Mouse (Mus musculus): Measurements from ENCODE around the gene Tnni1.

Gene Tnni1

DNA sequence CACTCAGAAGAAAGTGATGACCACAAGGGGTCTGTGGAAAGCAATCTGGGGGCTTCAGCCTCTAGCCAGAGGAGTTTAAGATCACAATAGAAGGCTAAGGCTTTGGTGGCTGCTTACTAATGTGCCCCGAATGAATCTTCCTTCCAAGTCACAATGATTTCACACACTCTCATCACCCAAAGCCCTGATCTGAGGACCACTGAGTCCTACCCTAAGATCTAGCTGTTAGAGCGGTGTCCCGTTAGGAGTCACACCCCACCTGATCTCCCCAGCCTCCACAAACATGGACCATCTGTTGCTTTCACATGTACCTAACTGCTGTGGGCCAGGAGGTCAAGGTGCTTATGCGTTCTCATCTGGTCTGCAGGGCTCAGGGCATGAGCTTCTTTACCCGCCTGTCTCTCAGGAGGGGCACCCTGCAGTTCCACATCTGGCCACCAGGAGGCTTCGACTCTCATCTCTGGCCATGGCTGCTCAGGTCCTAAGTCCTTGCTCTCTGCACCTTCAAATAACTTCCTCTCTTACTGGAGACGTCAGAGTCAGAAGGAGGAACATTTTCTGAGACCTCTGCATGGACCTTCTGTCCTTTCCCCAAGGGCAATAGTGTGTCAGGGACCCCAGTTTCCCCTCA is 31.9 kb downstream of the Tnni1 start:
- peak; percentile 74 for DNase-seq (ENCODE audit: low spot score)

DNA sequence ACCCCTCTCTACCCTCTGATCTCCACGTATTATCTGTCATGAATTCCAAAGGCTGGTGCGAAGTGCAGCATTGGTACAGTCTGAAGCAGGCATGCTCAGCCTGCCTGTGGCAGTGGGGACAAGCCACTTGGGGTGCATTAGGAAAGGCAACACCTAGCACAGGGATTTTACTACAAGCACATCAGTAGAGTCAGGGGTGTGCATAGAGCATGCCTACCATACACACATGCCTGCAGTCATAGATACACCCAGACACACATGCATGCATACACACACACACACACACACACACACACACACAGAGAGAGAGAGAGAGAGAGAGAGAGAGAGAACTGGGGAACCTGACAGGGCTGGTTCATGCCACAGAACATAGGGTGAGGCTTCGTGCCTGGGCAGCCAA is 33.0 kb downstream of the Tnni1 start:
- DNase-seq (ENCODE audit: low spot score): no peak

DNA sequence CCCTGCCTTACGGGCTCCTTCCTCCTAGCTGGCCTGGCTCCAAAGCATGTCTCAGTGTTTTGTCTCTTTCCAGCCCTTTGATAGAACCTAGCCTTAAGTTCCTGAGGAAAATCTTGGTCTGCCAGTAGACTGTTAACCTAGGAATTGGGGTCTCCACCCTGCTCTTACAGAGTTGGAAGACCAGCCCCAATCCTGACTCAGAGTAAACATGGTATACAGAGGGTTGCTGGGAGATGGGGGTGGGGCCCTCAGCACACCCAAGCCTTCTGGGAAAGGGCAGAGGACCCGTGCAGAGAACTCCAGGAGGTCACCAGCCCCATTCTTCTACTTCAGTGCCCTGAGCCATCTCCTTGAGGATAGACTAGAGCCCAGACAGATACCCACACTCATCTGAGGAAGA is 33.4 kb downstream of the Tnni1 start:
- no peak for DNase-seq (ENCODE audit: low spot score)

DNA sequence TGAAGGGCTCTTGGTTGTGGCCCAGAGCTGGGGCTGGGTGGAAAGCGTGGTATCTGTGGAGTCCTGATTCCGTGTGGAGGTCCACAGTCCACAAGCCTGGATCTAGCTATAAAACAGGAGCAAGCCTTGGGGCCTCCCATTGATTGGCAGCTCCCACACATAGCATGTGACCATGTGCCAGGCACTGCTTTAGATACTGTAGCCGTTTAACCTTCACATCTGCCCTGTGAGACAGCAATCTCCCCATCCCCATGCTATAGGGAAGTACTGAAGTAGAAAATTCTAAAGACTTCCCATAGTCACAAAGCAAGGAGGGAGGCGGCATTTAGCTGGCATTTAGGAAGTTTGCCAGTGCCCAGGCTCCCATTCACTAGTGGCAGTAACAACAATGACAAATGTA is 33.8 kb downstream of the Tnni1 start:
- DNase-seq (ENCODE audit: low spot score): no peak

DNA sequence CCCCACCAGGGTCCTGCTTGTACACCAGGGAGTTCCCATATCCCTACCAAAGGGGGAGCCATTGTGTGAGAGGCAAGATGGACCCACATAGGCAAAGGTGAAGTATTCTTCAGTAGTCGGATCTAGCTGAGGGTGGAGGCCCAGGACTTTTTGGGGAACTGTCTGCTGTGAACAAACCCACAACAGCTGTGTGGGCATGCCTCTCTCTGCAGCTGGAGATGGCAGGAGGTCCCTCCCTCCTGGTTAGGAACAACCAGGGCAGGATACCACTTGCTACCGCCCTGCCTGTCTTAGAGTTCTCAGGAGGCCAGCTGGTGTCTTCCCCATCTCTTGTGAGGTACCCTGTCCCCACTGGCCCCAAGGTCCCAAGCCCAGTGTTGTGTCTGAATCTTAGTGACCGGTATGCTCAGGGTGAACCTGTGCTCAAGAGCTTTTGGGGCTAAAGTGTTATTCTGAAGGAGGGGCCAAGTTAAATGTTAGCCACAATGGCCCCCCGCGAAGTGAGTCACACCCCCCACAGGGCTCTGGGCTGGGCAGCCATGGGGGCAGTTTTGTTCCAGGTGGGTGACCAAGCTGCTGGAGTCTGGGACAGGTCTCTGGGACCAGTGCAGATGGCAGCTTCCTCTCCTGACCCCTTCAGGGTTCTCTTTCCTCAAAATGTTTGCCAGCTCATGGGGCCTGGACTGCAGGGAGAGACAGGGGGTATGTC is 34.6 kb downstream of the Tnni1 start:
- DNase-seq (ENCODE audit: low spot score): no peak

DNA sequence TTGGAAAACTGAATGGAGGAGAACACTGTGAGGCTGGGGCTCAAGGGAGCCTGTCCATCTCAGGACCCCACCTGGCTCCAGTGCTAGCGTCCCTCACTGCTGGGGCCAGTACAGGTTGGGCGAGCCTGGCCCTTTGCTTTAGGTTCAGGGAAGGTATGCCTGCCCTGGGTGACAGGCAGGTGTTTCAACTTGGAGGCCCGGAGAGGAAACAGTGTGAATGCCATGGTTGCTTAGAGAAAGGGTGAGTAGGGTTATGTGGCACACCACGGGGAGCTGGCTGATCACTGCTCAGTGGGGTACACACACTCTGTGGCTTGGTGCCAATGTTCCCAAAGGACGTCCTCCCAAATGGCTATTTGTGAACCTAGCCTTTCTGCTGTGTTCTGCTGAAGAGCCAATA is 35.3 kb downstream of the Tnni1 start:
- no peak for DNase-seq (ENCODE audit: low spot score)

DNA sequence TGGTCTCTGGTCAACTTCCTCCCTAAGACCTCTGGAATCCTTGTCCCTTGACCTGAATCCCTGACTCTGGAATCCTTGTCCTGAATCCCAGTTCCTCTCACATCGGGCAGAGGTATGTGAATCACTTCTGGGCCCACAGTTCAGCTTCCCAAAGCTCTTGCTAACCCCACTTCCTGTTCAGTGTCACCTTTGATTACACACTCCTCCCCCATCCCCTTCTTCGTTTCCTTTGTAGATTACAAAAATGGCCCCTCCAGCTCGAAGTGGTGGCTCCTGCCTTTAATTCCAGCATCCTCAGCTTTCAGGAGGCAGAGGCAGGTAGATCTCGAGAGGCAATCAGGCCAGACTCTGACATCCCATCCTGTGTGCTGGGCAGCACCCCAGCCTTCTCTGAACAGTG is 38.4 kb downstream of the Tnni1 start:
- no peak for DNase-seq (ENCODE audit: low spot score)

DNA sequence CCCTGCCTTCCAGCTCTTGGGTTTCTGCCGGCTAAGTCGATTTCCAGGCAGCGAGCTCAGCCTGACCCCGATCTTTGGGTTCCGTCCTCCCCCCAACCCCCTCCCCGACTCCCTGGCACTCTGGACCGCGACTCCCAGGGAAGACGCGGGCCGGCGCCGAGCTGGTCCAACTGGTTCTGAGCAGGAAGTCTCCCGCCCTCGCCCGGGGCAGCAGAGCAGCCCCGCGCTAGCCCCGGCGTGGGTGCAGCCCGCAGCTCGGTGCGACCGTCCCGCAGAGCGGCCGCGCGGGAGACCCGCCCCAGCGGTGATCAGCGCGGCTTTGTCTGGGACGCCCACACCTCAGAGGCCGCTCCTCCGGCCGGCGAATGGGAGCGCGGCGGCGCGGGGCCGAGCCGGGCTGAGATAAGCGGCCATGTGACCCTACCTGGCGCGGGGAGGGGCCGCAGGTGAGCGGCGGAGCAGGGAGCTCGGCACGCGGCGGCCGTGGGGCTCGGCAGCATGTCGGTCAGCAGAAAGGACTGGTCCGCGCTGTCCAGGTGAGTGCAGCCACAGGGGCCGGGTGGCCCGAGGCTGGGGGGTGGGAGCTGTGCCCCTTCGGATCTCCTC is 39.4 kb downstream of the Tnni1 start, which contains the start of gene Lad1:
Gene Lad1 (plus strand): TSS at position 118 of the 606 bp plus-strand sequence.
- DNase-seq (ENCODE audit: low spot score): no peak

DNA sequence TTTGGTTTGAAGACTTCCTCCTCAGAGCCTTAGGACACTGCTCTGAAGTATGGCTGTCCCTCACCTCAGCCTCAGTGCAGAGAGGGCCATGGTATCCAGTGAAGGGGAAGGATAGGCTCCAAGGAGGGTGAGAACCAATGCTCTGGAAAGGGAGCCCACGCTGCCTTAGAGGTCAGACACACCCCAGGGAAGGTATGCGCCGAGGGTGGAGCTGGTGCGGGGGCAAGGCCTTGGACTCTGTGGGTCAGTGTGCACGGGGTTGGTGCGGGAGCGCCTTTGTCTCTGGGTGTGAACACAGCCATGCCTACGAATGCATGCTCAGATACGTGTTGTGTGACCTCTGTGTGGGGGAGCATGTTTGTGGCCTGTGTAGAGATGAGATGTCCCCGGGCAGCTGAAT is 40.8 kb downstream of the Tnni1 start:
- no peak for DNase-seq (ENCODE audit: low spot score)

DNA sequence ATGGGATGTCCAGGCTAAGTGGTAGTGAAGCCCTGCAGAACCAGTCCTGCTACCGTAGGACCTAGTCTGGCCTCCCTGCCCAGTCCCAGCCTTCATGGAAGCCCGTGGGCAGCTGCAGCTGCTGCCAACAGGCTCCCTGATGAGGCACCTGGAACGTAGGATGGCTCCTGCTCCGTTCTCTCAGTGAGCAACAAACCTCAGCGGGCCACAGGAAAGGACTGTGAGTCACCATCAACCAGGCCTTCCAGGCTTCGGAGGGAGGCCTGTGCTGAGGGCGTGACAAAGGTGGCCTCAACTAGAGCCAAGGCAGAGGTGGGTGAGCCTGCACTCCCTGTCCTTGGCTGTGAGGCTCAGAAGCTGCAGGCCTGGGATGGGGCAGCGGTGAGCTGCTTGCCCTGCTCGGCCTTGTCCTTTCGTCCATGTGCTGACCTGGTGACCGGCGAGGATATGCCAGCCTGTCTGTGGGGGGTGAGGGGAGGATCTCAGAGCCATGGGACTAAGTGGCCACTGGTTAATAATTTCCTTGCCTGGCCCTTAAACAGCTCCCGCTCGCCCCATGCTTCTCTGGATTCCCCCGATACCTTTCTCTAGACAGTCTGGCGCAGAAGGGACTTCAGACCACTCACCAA is 41.6 kb downstream of the Tnni1 start:
- peak; percentile 43 for DNase-seq (ENCODE audit: low spot score)

DNA sequence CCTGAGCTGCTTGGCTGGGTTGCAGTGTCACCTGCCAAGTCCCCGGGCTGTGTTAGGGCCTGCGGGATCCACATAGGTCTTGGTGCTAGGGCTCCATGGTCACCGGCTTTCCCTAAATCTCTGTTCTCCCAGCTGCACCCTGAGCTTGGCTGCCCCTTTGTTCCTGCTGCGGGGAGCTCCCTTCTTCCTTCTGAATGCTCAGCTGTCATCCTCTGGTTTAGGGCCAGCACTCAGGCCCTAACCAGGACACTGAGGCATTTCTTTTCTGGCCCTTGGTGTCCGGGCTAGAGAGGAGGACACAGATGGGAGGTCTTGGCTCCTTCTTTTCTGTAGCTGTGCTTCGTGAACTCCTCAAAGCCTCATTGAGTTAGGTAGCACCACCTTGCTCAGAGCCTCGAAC is 42.5 kb downstream of the Tnni1 start:
- no peak for DNase-seq (ENCODE audit: low spot score)

DNA sequence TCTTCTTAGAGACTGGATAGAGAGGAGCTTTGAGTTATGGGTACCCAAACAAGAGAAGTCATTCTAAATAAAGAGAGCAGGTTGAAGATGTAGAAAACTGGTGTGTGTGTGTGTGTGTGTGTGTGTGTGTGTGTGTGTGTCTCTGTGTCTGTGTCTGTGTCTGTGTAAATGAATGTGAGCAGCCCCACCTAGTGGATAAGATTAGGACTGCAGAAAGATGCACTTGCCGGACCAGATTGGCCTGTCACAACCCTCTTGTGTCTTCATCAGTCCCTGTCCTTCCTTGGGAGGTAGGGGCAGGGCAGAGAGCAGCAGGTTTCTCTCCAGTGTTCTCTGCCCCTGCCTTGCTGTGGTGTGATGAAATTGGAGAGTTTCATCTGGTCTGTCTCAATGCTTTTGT is 49.7 kb downstream of the Tnni1 start:
- DNase-seq (ENCODE audit: low spot score): peak; percentile 57

DNA sequence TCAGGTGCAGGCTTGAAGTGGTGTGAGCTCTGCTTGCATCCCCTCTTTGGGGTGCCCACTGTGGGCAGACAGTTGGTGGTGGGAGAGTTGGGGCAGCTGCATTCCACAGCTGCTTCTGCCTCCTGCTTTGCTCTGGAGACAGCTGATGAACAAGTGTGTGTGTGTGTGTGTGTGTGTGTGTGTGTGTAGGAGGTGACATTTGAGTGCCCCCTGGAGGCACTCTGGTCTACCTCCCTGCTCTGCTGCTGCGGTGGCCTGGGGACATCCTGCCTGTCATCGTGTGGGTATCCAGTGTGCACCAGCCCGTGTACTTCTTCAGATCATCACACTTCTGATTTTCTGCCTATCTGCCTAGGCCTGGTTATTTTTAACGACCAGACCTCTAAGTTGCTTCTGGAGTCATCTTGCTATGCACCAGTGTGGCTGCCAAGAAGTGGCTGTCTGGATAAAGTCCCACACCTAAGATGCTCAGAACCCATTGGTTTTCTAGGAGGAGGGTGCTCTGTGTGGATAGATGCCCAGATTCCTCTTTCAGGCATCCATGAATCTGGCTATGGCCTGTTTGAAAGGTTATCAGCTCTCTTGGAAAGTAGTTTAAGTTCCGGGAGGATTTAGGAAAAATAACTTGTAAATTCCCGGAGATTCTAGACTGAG is 55.1 kb downstream of the Tnni1 start:
- DNase-seq (ENCODE audit: low spot score): peak; percentile 32

DNA sequence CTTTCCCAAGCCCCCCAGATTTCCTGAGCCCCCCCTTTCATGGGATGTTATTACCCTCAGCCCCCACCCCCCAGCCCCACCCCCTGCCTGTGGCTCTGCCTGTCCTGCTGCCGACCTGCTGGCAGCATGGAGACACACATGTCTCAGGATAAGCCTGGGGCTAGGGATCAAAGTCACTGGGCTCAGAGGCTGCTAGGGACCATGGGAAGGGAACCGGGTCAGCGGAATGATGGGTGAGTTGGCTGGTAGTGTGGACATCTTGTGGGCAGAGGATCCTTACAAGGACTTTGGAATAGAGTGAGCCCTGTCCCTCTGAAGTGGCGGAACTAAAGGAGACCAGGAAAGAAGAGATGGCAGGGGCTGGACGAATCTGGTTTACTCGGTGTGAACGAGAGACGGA is 55.7 kb downstream of the Tnni1 start:
- no peak for DNase-seq (ENCODE audit: low spot score)

DNA sequence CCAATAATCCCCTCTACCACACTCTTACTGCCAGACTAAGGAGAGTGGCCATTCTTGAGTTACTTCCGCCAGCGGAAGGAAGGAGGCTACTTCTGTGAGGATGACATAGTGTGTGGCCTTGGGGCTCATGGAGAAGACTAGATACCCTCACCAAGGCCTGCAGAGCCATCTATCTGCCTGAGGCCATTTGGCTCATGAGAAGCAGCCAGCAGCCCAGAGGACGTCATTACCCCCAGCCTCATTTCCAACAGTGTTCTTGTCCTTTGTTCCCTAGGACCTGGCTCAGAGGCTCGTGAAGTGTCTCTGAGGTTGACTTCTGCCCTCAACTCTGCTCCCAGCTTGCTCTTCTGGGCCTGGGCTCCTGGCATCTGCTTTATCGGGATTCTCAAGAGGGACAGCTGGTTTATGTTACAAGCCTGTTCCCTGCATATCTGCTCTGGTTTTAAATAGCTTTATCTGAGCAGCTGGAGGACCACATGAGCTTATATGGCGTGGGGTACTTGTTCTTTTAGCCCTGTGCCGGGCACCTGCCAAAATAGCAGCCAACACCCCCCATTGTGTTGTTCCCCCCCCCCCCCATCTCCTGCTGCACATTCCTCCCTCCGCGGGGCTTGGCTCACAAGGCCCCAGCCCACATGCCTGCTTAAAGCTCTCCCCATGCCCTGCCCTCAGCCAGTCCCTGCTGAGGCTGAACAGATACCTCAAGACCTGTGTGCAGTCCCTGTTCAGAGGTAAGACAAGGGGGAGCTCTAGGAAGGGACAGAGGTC is 56.7 kb downstream of the Tnni1 start, which contains the start of gene Tnnt2:
Gene Tnnt2 (plus strand): TSS at position 639 of the 768 bp plus-strand sequence.
- DNase-seq (ENCODE audit: low spot score): peak; percentile 67

DNA sequence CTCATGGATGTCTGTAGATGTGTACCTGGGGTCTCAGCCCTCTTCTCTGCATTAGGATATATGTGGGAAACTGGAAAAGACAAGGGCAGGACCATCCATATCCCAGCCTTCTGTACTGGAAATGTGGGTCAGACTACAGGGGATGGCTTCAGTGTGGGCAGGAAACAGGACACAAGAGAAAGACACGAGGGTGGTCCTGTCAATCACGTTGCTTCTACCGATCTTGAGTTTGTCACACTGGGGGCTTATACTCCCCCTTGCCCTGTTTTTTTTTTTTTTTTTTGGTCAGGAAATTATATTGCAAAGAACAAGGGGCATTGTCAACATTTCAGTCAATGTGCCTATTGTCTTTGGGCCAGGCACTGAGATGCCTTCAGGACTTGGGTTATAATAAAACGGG is 59.4 kb downstream of the Tnni1 start:
- DNase-seq (ENCODE audit: low spot score): no peak

DNA sequence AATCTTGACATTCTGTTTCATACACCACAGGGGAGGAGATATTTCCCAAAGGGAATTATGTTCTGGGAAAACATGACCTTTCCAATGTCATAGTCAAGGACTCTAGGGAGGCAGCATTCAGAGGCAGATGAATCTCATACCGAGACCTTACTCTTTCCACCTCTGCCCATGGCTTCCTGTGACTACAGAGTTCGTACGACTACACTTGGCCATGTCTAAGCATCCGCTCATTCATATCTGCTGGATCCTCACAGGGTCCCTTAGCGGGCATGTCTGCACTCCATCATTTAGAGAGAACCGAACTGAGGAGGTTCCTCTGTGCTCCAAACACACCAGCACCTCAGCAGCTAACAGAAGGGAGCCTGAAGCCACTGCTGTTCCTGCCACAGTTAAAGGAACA is 59.8 kb downstream of the Tnni1 start:
- no peak for DNase-seq (ENCODE audit: low spot score)

DNA sequence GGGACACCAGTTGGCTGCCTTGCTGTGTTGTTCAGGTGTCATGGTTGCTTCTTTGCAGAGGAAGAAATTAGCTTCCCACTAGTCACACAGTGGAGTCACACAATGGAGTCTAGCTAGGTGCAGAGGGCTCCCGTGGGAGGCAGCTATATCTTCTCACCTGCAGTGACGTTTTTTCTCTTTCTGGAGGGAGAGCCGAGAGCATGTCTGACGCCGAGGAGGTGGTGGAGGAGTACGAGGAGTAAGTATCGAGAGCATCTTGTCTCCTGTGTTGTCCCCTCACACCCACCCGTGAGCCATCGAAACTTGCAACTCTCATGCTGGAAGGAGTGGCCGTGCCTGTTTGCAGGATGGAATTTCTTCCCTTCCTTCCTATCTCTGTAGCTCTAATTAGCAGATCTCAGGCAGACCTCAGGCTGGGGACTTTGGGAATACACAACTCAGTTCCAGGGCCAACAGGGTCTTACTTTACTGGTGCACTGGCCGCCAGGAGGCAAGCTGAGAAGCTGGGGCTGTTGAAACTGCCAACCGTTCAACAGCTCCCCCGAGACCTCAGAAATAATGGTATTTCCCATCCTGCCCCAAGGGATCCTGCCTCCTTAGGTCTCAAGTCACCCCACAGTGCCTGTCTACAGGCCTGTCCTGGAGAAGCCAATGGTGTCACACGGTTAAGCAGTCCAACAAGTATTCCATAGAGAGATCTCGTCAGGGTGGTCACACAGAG is 61.6 kb downstream of the Tnni1 start:
- no peak for DNase-seq (ENCODE audit: low spot score)

DNA sequence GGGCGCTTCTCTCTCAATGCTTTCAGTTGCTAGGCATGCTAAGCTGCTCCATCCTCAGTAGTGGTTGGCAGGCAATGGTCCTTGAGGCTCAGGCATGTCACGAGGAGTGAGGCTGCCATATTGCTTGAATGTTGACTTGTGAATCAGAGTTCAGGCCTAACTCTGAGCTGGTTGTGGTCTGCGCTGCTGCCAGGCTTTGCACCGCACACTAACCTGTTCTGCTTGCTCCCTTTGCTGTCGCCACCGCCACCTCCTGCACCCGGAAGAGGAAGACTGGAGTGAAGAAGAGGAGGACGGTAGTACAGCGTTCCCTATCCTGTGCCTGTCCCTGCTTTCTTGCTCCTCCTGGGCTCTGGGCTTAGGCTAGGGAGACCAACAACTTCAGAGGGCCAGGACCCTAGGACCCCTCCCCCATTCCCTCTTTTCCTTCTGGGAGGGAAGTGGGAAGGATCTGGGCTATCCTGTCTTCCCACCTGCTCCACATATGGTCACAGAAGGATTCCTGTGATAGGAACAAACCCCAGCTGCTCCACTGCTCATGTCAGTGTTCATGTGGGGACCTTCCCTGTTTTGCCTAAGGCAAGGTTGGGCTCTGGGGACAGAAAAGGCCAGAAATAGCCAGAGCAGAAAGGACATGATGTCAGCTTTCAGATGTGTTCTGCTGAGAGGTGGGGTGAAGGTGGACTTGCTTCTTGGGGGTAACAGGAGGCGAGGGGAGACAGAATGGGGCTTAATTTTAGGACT is 64.5 kb downstream of the Tnni1 start:
- DNase-seq (ENCODE audit: low spot score): no peak

DNA sequence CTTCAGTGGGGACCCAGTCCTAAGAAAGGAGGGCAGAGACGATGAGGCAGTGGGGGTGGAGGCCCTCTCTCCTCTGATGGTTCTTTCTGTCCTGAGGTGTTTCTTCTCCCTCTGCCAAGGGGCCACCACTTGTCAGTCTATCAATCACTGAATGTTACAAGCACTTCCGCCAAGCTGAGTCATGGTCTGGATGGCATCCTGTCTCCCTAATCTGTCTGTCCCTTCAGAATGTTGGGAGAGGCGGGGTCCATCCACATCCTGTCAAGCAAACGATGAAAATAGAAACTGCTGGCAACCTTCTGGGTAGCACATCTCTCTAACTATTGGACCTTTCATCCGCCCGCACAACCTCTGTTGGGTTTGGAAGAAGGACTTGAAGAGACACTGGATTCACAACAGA is 65.2 kb downstream of the Tnni1 start:
- DNase-seq (ENCODE audit: low spot score): no peak
